Mouse (Mus musculus): ENCODE results near the gene Adgrv1. TPM values are rescaled to one million over a fixed set of nuclear protein-coding genes. Genes with fewer than 3 reads are reported as not detected.

Adgrv1 gene
- polyA plus RNA-seq, 1 experiment from 2014 or later: 0.91 TPM

- H3K4me3 ChIP-seq (ENCODE audit: low read depth, low read length): no peak overlapping the region
- ATAC-seq (replicated peaks; ENCODE audit: low FRiP score, low TSS enrichment, low read depth) (no peak), DNase-seq (ENCODE audit: low spot score) (no peak)
- H3K9me3 ChIP-seq (ENCODE audit: control insufficient read depth, low read length): no peaks in the 10 kb centered on the region
- no peak overlapping the region for H3K27ac ChIP-seq (ENCODE audit: low read depth)
- H3K4me1 ChIP-seq (replicated peaks; ENCODE audit: control insufficient read depth, insufficient read depth, low read length): peaks cover 13% of the 10 kb centered on the region
- H3K36me3 ChIP-seq (ENCODE audit: control insufficient read depth, insufficient read depth, low read length): no peaks in the 10 kb centered on the region
- no peaks in the 10 kb centered on the region for H3K27me3 ChIP-seq (replicated peaks; ENCODE audit: control insufficient read depth, insufficient read depth, low read length)
- H3K4me2 ChIP-seq (ENCODE audit: low read length): no peak overlapping the region
- no peak overlapping the region for H3K9ac ChIP-seq (ENCODE audit: low read length)
Measured at GRCm38 (mm10) chr13:81134412-81134811, 498.5 kb downstream of the Adgrv1 start.

DNA sequence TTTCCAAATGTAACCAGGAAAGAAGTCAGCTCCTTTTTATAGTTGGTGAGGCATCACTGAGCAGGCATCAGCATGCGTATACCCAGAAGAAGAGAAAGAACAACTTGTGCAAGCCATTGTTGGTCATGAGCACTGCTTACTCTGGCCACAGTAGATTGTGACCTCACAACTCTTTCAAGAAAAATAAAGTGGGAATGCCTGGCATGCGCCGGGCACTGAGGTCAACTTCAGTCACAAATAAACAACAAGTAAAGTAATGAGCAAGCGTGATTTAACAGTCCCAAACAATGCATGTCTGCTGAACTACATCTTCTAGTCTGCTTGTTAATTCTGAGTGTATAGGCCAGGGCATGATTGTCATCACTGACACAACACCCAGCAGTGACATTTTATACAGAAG lies 499.6 kb downstream of the Adgrv1 start:
- Histone ChIP-seq H3K4me2 (ENCODE audit: low read length) (no peak overlapping the region), H3K4me1 (replicated peaks; ENCODE audit: control insufficient read depth, insufficient read depth, low read length) (peaks cover 13% of the 10 kb centered on the region), H3K9ac (ENCODE audit: low read length) (no peak overlapping the region), H3K4me3 (ENCODE audit: low read depth, low read length) (no peak overlapping the region), H3K36me3 (ENCODE audit: control insufficient read depth, insufficient read depth, low read length) (no peaks in the 10 kb centered on the region), H3K27me3 (replicated peaks; ENCODE audit: control insufficient read depth, insufficient read depth, low read length) (no peaks in the 10 kb centered on the region), H3K9me3 (ENCODE audit: control insufficient read depth, low read length) (no peaks in the 10 kb centered on the region), H3K27ac (ENCODE audit: low read depth) (no peak overlapping the region)
- 69% methylated on average over 4 of the region's 4 CpGs for WGBS
- ATAC-seq (replicated peaks; ENCODE audit: low FRiP score, low TSS enrichment, low read depth) (no peak), DNase-seq (ENCODE audit: low spot score) (no peak)

DNA sequence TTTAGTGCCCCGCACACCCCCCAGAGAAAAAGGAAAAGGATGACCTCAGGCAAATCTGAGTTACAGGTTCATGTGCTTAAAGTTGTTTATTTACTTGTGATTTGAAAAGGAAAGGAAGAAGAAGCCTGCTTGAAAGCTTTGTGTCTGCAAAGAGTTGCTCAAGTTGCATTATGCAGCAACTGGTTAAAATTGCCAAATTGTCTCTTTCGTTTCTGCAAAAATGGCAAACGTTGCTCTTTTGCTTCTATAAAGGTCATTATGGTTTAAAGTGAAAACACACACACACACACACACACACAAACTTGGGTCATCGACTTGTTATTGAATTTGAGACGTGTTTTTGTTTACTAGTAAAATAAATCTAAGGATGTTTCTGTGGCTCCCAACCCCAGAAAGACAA lies 500.3 kb downstream of the Adgrv1 start:
- 61% methylated on average over 5 of the region's 5 CpGs for WGBS
- H3K9ac ChIP-seq (ENCODE audit: low read length): no peak overlapping the region
- H3K36me3 ChIP-seq (ENCODE audit: control insufficient read depth, insufficient read depth, low read length): no peaks in the 10 kb centered on the region
- H3K27me3 ChIP-seq (replicated peaks; ENCODE audit: control insufficient read depth, insufficient read depth, low read length): no peaks in the 10 kb centered on the region
- DNase-seq (ENCODE audit: low spot score) (no peak), ATAC-seq (replicated peaks; ENCODE audit: low FRiP score, low TSS enrichment, low read depth) (no peak)
- no peak overlapping the region for H3K4me2 ChIP-seq (ENCODE audit: low read length)
- no peaks in the 10 kb centered on the region for H3K9me3 ChIP-seq (ENCODE audit: control insufficient read depth, low read length)
- no peak overlapping the region for H3K4me3 ChIP-seq (ENCODE audit: low read depth, low read length)
- peaks cover 13% of the 10 kb centered on the region for H3K4me1 ChIP-seq (replicated peaks; ENCODE audit: control insufficient read depth, insufficient read depth, low read length)
- H3K27ac ChIP-seq (ENCODE audit: low read depth): no peak overlapping the region

GRCm38 (mm10) chr13:81131860-81132259 lies 501.1 kb downstream of the Adgrv1 start:
- DNase-seq (ENCODE audit: low spot score) (no peak), ATAC-seq (replicated peaks; ENCODE audit: low FRiP score, low TSS enrichment, low read depth) (no peak)
- WGBS: 52% methylated on average over 6 of the region's 6 CpGs
- Histone ChIP-seq H3K9me3 (ENCODE audit: control insufficient read depth, low read length) (no peaks in the 10 kb centered on the region), H3K4me1 (replicated peaks; ENCODE audit: control insufficient read depth, insufficient read depth, low read length) (peaks cover 9% of the 10 kb centered on the region), H3K4me2 (ENCODE audit: low read length) (no peak overlapping the region), H3K36me3 (ENCODE audit: control insufficient read depth, insufficient read depth, low read length) (no peaks in the 10 kb centered on the region), H3K4me3 (ENCODE audit: low read depth, low read length) (no peak overlapping the region), H3K27ac (ENCODE audit: low read depth) (no peak overlapping the region), H3K27me3 (replicated peaks; ENCODE audit: control insufficient read depth, insufficient read depth, low read length) (no peaks in the 10 kb centered on the region), H3K9ac (ENCODE audit: low read length) (no peak overlapping the region)

DNA sequence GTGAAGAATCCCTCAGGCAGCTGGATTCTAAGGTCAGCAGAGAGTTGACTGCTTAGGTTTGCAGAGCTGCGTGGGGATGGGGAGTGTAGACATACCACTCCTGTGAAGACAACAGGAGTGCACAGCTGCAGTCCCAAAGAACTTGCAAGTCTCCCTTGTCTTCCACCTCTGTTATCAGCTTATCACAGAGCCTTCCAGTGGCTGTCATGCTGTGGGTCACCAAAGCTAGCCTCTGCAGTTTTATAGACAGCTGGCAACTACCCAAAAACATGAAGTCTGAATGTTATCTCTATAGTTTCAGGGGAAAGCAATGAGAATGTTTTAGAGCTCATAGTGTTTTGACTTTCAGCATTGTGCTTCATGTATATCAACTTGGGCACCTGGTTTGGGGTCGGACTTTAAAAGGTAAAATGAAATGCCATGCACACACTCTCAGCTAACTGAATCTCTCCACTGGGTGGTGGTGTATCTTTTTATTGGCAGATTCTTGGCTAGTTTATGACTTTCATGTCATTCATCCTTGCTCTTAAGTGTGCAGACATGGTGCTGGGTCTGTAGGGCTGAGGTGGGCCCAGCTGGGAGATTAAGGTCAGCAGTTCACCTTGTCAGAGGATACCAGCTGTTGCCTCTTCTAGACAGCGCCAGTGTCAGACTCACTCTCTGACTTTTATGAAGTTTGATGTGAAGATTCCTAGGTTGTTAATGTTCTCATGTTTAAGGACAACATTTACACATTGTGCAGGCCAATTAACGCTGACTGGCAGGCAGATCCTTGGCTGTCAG lies 502.0 kb downstream of the Adgrv1 start:
- H3K4me3 ChIP-seq (ENCODE audit: low read depth, low read length): no peak overlapping the region
- H3K36me3 ChIP-seq (ENCODE audit: control insufficient read depth, insufficient read depth, low read length): no peaks in the 10 kb centered on the region
- H3K9me3 ChIP-seq (ENCODE audit: control insufficient read depth, low read length): no peaks in the 10 kb centered on the region
- H3K27ac ChIP-seq (ENCODE audit: low read depth): no peak overlapping the region
- no peak for DNase-seq (ENCODE audit: low spot score)
- no peak overlapping the region for H3K4me2 ChIP-seq (ENCODE audit: low read length)
- H3K27me3 ChIP-seq (replicated peaks; ENCODE audit: control insufficient read depth, insufficient read depth, low read length): no peaks in the 10 kb centered on the region
- no peak overlapping the region for H3K9ac ChIP-seq (ENCODE audit: low read length)
- 54% methylated on average over 4 of the region's 4 CpGs for WGBS
- ATAC-seq (replicated peaks; ENCODE audit: low FRiP score, low TSS enrichment, low read depth): no peak
- peaks cover 2% of the 10 kb centered on the region; the same call in 1 of the 2 replicates for H3K4me1 ChIP-seq (replicated peaks; ENCODE audit: control insufficient read depth, insufficient read depth, low read length)

GRCm38 (mm10) chr13:81125846-81126245 lies 507.1 kb downstream of the Adgrv1 start:
- Histone ChIP-seq H3K9me3 (ENCODE audit: control insufficient read depth, low read length) (no peaks in the 10 kb centered on the region), H3K27ac (ENCODE audit: low read depth) (no peak overlapping the region), H3K9ac (ENCODE audit: low read length) (no peak overlapping the region), H3K4me3 (ENCODE audit: low read depth, low read length) (no peak overlapping the region), H3K27me3 (replicated peaks; ENCODE audit: control insufficient read depth, insufficient read depth, low read length) (no peaks in the 10 kb centered on the region), H3K4me2 (ENCODE audit: low read length) (no peak overlapping the region), H3K4me1 (replicated peaks; ENCODE audit: control insufficient read depth, insufficient read depth, low read length) (no peaks in the 10 kb centered on the region), H3K36me3 (ENCODE audit: control insufficient read depth, insufficient read depth, low read length) (no peaks in the 10 kb centered on the region)
- ATAC-seq (replicated peaks; ENCODE audit: low FRiP score, low TSS enrichment, low read depth): no peak
- DNase-seq (ENCODE audit: low spot score): no peak
- WGBS: 70% methylated on average over 4 of the region's 4 CpGs

GRCm38 (mm10) chr13:81122238-81122637 lies 510.7 kb downstream of the Adgrv1 start:
- no peak for ATAC-seq (replicated peaks; ENCODE audit: low FRiP score, low TSS enrichment, low read depth)
- DNase-seq (ENCODE audit: low spot score): no peak
- no peak overlapping the region for H3K4me2 ChIP-seq (ENCODE audit: low read length)
- no peak overlapping the region for H3K9ac ChIP-seq (ENCODE audit: low read length)
- no peaks in the 10 kb centered on the region for H3K27me3 ChIP-seq (replicated peaks; ENCODE audit: control insufficient read depth, insufficient read depth, low read length)
- H3K36me3 ChIP-seq (ENCODE audit: control insufficient read depth, insufficient read depth, low read length): no peaks in the 10 kb centered on the region
- no peaks in the 10 kb centered on the region for H3K4me1 ChIP-seq (replicated peaks; ENCODE audit: control insufficient read depth, insufficient read depth, low read length)
- H3K27ac ChIP-seq (ENCODE audit: low read depth): no peak overlapping the region
- H3K9me3 ChIP-seq (ENCODE audit: control insufficient read depth, low read length): no peaks in the 10 kb centered on the region
- WGBS: 86% methylated on average over 2 of the region's 2 CpGs
- no peak overlapping the region for H3K4me3 ChIP-seq (ENCODE audit: low read depth, low read length)

- 75% methylated on average over 4 of the region's 4 CpGs for WGBS
- no peak overlapping the region for H3K9ac ChIP-seq (ENCODE audit: low read length)
- H3K27me3 ChIP-seq (replicated peaks; ENCODE audit: control insufficient read depth, insufficient read depth, low read length): no peaks in the 10 kb centered on the region
- DNase-seq (ENCODE audit: low spot score): no peak
- no peaks in the 10 kb centered on the region for H3K36me3 ChIP-seq (ENCODE audit: control insufficient read depth, insufficient read depth, low read length)
- no peak for ATAC-seq (replicated peaks; ENCODE audit: low FRiP score, low TSS enrichment, low read depth)
- peaks cover 10% of the 10 kb centered on the region for H3K4me1 ChIP-seq (replicated peaks; ENCODE audit: control insufficient read depth, insufficient read depth, low read length)
- no peak overlapping the region for H3K27ac ChIP-seq (ENCODE audit: low read depth)
- no peaks in the 10 kb centered on the region for H3K9me3 ChIP-seq (ENCODE audit: control insufficient read depth, low read length)
- H3K4me2 ChIP-seq (ENCODE audit: low read length): no peak overlapping the region
- H3K4me3 ChIP-seq (ENCODE audit: low read depth, low read length): no peak overlapping the region
Measured at GRCm38 (mm10) chr13:81110479-81110878, 522.5 kb downstream of the Adgrv1 start.

DNA sequence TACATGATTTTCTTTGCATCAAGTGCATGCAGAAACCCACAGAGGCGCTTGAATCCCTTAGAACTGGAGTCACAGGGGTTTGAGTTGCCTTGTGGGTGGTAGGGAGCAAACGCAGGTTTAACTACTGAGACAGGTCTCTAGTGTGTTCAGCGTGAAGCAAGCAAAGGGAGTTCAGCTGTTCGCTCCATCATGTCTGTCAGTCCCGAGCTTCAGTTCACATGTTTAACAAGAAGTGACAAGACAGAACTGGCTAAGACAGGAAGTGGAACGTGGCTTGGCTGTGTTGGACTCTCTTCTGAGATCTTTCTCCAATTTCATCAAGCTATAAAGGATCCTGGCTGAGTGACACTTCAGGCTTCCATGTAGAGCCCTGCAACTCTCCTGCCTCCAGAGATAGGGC lies 523.3 kb downstream of the Adgrv1 start:
- H3K9ac ChIP-seq (ENCODE audit: low read length): no peak overlapping the region
- H3K27me3 ChIP-seq (replicated peaks; ENCODE audit: control insufficient read depth, insufficient read depth, low read length): no peaks in the 10 kb centered on the region
- H3K36me3 ChIP-seq (ENCODE audit: control insufficient read depth, insufficient read depth, low read length): no peaks in the 10 kb centered on the region
- H3K4me2 ChIP-seq (ENCODE audit: low read length): no peak overlapping the region
- H3K4me1 ChIP-seq (replicated peaks; ENCODE audit: control insufficient read depth, insufficient read depth, low read length): peaks cover 10% of the 10 kb centered on the region
- no peak overlapping the region for H3K4me3 ChIP-seq (ENCODE audit: low read depth, low read length)
- DNase-seq (ENCODE audit: low spot score) (no peak), ATAC-seq (replicated peaks; ENCODE audit: low FRiP score, low TSS enrichment, low read depth) (no peak)
- WGBS: 77% methylated on average over 6 of the region's 6 CpGs
- H3K27ac ChIP-seq (ENCODE audit: low read depth): no peak overlapping the region; the same call in 1 of the 2 replicates
- no peaks in the 10 kb centered on the region for H3K9me3 ChIP-seq (ENCODE audit: control insufficient read depth, low read length)

All from intestine, embryonic 14.5 days (tissue).